ENCODE assay signal across 15 mouse cellular contexts in the genomic region with DNA sequence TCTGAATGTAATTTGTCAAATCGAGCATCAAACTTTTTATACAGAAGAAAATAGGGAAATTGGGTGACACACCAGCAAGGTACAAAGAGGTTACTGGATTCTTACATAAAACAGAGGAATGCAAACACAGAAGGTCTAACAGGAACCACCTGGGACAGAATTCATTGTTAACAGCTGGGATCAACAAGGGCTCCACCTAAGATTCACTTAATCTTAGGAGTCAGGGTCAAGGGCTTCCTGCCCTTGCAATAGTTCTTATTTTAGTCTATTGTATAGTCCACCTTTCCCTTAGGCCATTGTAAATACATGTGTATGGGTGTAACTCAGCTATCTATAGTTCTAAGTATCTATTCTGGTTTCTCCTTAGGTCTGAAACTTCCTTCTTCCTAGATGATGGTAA. TPM values are rescaled to one million over a fixed set of nuclear protein-coding genes. Genes with fewer than 3 reads are reported as not detected.
"Had no signal": no experiment of that assay in that cellular context is flagged by ENCODE, and none has a peak within 500 bp of the region (broad histone marks: within the 10 kb centered on the region; RNA-seq: fewer than 3 reads in every experiment).

No protein-coding gene starts in this region.

RNA-seq across cellular contexts. Expression of a gene that starts 24.8 kb away (rescaled TPM):
- polyA plus RNA-seq: limb, embryonic 10.5 days; limb, embryonic 11.5 days; limb, embryonic 12.5 days; limb, embryonic 15.5 days; liver, adult 2 months; lung, adult 2 months; lung, embryonic 14.5 days; macrophage; midbrain, embryonic 11.5 days; midbrain, embryonic 13.5 days; midbrain, embryonic 14.5 days; midbrain, embryonic 16.5 days; myocyte; neural tube, embryonic 11.5 days; neural tube, embryonic 12.5 days had no signal
